Mouse (Mus musculus) brown adipose tissue, adult 24 weeks (tissue): ENCODE results near the gene Cblb. TPM values are rescaled to one million over a fixed set of nuclear protein-coding genes. Genes with fewer than 3 reads are reported as not detected.
A peak's percentile ranks its signal among the peaks of the same experiment; 100 is the strongest.

Experiments used
- H3K27ac ChIP-seq: fragments of 200-500 bp; replicated peaks from 2 replicates; pipeline ENCODE4 v1.5.1; 2012; ENCODE audit warnings: low read depth, mild to moderate bottlenecking, low read length
- H3K4me1 ChIP-seq: fragments of 200-500 bp; 2 replicates; pipeline ENCODE4 v1.6.1; 2012; ENCODE audit warnings: low read length, mixed read lengths; ENCODE audit not compliant: control insufficient read depth, insufficient read depth, insufficient read length
- H3K4me3 ChIP-seq: fragments of 200-500 bp; 2 replicates; pipeline ENCODE4 v1.5.1; 2012; ENCODE audit warnings: low read depth, mild to moderate bottlenecking, low read length, moderate library complexity; ENCODE audit not compliant: insufficient read depth
- polyA plus RNA-seq: library from polyadenylated mRNA; stranded (reverse); fragments of >200 nt; gene quantifications from 2 replicates; pipeline ENCODE4 v1.2.4, GENCODE M21; 2012; ENCODE audit not compliant: missing spikeins, insufficient read depth, insufficient read length

Cblb gene
- polyA plus RNA-seq, 1 experiment: 8.0 TPM

DNA sequence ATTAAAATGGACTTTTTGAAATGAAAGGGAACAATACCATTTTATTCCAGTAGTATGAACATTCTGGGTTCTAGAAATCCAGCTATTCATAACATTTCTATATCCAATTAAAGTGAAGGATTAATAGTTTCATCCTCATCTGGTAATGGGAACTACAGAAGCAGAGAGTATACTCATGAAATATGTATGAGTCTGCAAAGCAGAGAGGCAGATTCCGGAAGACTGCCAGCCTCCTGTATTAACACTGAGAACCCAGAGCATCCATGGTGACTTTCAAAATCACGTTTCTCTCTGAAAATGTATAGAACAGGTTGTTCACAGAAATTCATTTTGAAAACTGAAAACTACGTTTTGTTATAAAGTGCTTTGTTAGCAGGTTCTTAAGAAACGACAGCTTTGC lies 83.4 kb downstream of the Cblb start:
- Histone ChIP-seq H3K4me3 (no peak overlapping the region), H3K4me1 (no peaks in the 10 kb centered on the region; the same call in 1 of the 2 replicates), H3K27ac (no peak overlapping the region)

DNA sequence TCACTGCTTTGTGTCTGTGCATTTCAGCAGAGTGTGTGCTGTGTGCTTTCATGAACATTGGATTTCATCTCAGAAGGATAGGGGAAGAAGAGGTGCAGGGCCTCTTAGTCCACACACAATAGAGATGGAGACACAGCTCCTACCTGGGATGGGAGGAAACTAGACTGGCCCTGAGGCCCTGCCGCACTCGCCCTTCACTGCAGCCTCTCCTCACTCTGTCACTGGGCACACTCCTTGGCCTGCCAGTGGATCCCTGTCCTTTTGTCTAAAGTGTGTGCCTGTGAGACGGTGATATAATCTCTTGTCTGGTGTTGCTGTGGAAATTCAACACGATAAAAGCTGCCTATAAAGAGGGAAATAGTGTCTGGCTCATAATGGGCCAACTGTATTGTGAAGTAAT lies 88.0 kb downstream of the Cblb start:
- Histone ChIP-seq H3K4me3 (no peak overlapping the region), H3K27ac (no peak overlapping the region)

DNA sequence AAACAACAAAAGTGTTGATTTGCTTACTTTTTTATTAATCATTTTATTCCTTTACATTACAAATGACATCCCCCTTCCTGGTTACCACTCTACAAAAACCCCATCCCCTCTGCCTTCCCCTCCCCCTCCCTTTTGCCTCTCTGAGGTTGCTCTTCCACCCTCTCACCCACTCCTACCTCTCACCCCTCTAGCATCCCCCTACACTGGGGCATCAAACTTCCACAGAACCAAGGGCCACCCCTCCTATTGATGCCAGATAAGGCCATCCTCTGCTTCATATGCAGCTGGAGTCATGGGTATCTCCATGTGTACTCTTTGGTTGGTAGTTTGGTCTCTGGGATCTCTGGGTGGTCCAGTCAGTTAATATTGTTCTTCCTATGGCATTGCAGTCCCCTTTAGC lies 93.9 kb downstream of the Cblb start:
- no peak overlapping the region for H3K4me3 ChIP-seq
- no peak overlapping the region for H3K27ac ChIP-seq
- peaks cover 2% of the 10 kb centered on the region; the same call in 1 of the 2 replicates for H3K4me1 ChIP-seq

More for the DNA sequence above, 88.0 kb downstream of the Cblb start:
- peaks cover 2% of the 10 kb centered on the region for H3K4me1 ChIP-seq

DNA sequence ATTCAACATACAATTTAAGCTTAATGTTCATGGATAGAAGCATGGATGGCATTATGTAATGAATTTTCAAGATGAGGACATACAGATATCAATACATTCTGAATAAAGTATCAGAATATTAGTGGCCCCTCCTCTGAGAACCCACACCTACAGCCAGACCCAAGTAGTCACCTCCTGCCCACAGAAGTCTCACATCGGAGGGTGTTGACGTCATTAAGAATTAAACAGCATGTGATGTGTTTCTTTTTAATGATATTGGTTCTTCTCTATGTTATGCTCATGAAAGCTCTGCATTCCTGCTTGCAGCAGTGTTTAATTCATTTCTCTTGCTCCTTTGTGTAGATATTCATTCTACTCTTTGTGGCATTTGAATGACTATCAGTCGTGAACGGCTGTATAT lies 94.9 kb downstream of the Cblb start:
- no peak overlapping the region for H3K27ac ChIP-seq
- H3K4me3 ChIP-seq: no peak overlapping the region
- peaks cover 1% of the 10 kb centered on the region; the same call in 1 of the 2 replicates for H3K4me1 ChIP-seq

DNA sequence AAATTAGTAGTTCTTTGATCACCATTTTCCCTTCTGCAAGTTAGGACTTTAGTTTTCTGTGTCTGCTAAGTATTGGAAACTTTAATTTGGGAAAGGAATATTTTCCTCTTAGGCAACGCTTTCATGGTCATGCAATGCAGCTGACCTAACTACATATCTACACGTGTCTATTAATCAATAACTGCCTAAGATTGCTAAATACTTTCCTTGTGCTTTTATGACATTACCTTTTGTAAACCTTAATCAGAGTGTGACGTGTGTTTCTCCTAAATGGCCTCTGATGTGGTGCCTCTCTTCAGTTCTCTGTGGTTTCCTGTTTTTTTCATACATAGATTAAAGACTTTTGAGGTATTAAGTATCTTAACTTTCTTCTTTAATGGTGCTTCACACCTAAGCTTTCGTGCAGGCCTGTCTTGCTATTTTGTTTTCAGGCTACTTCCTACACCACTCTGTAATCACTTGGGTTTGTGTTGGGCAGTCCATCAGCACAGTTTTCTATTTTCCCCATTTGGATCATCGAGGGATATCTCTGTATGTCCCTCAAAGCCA lies 98.4 kb downstream of the Cblb start:
- Histone ChIP-seq H3K4me1 (no peaks in the 10 kb centered on the region), H3K27ac (0 out of 2 replicates have a peak overlapping the region, but pooled peaks have one; percentile 6), H3K4me3 (no peak overlapping the region)

DNA sequence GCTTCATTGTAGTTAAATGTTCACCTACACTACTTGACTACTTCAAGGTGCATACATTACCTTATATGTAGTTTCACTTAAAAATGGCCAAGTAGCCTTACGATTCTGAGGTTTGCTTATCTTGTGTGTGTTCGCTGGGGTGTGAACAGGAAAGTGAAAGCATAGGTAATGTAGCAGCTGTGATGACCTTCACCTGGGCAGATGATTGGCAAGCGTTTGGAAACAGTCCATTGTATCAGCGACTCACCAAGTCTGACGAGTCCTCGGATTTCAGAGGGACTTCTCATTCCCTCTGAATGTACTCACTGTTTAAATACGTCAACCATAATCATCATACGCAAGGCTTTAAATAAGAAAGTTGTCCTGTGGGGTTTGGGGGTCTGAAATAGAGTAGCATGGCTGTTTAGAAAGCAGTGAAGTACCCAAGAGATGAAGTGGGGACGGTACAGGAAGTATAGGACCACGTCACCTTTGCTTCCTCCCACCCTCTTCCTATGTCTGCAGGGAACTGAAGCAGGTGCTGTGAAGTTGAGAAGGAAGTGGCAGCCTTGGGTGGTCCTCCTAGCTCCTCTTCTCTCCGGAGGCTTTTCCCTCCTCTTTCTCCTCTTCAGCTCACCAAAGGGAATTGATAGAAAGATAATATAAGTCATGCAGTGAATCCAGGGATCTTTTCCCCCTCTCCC lies 101.9 kb downstream of the Cblb start:
- H3K4me3 ChIP-seq: no peak overlapping the region
- H3K27ac ChIP-seq: no peak overlapping the region
- no peaks in the 10 kb centered on the region for H3K4me1 ChIP-seq

DNA sequence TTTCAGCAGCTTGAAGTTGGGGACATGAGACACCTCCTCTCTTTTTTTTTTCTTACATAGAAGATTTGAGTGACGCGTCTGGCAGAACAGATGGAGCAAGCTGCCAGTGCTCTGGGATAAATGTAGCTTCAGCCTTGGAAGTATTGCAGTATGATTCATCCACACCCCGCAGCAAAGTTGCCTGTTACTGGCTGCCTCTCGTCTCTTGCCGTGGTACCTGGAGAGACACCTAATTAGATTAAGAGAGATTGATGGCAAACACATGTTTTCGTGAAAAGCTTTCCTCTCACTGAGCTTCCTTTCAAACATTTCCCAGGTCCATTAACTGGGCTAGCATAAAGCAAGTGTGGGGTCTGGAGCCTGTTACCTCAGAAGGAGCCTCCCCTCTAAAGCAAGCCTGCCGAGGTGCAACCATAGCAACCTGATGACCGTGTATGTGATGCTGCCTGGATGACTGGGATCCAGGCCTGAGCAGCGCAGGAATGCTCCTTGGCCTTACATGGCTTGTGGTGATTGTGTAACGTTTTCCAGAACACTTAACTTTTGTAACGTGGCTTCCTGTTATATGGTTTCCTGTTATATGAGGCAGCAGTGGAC lies 103.7 kb downstream of the Cblb start:
- no peaks in the 10 kb centered on the region for H3K4me1 ChIP-seq
- no peak overlapping the region for H3K4me3 ChIP-seq
- H3K27ac ChIP-seq: peak overlapping the region; percentile 29; the same call in 1 of the 2 replicates

DNA sequence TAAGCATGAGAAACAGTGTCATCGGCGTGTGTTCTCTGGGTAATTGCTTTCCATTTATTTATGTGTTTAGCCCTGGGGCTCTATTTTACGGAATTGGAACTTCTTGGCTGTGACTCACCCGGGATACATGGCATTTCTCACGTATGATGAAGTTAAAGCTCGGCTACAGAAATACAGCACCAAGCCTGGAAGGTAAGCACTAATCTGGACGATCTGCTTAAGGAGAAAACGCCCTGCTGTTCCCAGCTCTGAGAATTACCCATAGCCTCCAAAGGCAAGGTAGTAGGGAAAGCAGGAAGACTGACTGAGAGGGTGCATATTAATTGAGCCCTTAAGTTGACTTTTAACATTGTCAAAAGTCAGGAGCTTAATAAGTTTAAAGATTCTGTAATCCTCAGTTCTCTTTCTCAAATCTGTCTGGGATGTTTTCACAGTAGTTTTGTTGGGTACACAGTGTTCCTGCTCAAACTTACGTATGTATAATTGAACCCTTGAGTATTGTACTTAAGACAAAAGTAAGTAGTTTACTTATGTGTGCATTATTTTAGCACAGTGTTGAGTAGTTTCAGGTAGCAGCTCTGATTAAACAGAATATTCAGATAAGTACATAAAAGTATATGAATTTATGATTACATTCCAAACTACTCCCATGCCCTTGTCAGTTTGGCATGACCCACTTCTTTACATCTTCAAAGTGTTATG lies 104.8 kb downstream of the Cblb start:
- Histone ChIP-seq H3K4me3 (no peak overlapping the region), H3K4me1 (no peaks in the 10 kb centered on the region), H3K27ac (no peak overlapping the region)

DNA sequence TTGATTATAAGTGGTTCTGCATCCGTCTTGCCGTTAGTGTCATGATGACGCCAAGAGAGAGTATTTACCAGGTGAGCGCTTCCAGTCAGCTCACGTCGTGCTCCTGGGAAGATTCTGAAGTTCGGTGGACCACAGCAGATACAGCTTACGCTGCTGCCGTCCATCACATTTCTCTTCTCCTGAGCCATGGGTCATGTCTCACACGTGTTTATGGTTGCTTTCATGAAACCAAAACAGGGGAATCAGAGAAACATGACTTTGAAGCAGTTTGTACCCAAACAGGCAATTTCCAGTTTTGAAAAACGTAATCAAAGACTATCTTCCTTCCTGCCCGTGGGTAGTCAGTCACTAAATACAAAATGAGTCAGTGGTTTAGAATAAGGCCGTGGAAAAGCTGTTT lies 112.1 kb downstream of the Cblb start:
- H3K4me3 ChIP-seq: no peak overlapping the region
- H3K27ac ChIP-seq: no peak overlapping the region
- H3K4me1 ChIP-seq: no peaks in the 10 kb centered on the region

DNA sequence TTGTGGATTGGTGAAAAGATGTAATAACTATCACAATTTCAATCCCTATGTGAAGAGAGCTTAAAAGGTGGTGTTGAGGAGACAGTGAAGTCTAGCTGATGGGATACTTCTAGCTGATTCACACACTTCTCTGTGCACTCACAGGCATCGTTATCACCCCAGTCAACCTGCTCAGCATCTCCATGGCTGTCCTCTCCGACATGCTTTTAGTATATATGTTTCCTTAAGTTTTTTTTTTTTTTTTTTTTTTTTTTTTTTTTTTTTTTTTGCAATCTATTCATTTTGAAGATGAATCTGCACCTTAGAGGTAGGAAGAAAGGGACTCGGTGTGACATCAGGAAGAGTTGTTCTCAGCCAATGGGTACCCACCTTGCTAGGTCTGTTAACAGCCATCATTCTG lies 112.8 kb downstream of the Cblb start:
- no peaks in the 10 kb centered on the region for H3K4me1 ChIP-seq
- H3K4me3 ChIP-seq: no peak overlapping the region
- no peak overlapping the region for H3K27ac ChIP-seq

DNA sequence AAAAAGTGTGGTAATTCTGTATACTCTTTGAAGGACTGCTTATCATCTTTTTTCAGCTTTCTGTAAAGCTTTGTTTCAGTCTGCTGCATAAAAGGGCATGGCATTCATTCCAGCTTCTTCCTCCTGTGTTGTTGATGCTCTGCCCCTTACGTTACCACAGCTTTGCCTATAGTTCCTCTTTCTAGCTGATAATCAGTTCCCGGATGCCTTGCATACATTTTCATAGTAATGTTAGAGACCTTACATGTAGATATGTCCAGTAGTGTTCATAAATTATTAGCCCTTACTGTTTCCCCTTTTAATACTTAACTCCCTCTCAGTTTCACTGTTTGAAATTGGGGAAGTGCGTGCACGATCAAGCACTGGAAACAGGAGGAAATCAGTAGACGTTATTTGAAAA lies 113.8 kb downstream of the Cblb start:
- no peak overlapping the region for H3K4me3 ChIP-seq
- no peaks in the 10 kb centered on the region for H3K4me1 ChIP-seq
- H3K27ac ChIP-seq: no peak overlapping the region

DNA sequence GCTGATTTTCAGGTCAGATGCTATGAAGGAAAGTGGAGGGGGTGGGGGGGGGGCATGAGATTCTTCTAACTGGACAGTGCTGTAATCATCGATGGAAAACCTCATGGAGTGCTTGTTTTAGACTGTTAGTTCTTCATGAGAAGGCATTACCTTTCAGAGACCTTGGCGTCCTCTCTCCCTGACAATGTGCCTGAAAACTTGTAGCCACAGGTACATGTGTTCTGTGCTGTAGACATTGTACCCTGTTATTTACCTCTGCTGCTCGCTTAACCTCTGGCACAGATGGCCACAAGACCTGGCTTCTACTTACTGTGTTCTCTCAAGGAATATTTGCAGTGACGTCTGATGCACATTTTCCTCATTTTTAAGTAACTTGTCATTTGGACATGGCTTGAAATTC lies 114.5 kb downstream of the Cblb start:
- H3K4me3 ChIP-seq: no peak overlapping the region
- H3K4me1 ChIP-seq: no peaks in the 10 kb centered on the region
- H3K27ac ChIP-seq: no peak overlapping the region

DNA sequence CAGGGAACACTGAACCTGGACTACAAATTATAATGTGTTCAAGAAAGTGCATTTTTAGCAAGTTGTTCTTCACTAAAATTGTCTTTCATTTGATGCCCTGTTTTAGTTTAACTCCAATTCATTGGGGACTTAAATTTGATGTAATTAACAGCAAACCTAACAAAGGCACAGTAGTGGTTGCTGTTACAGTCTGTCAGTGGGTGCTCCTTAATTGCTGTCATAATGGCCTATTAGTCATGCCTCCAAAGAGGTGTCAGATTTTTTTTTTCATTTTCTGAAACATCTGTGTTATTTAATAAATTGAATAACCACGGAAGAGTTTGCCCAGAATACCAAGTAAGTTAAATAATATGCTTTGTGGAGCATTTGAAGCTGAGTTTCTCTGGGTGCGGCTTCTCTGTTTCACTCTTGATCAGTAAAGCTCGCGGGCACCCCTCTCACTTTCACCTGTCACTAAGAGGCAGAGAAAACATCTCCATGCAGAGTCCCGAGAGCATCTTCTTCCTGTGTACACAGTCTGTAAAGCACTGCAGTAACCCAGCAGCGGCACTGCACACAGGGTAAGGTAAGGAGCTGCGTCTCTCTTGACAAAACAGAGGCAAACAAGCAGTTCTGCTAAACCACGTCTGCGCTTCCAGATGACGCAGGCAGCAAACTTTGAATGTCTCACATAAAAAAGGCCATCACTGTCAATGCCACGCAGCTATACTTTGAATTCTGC lies 116.1 kb downstream of the Cblb start:
- Histone ChIP-seq H3K27ac (no peak overlapping the region), H3K4me1 (no peaks in the 10 kb centered on the region), H3K4me3 (no peak overlapping the region)

DNA sequence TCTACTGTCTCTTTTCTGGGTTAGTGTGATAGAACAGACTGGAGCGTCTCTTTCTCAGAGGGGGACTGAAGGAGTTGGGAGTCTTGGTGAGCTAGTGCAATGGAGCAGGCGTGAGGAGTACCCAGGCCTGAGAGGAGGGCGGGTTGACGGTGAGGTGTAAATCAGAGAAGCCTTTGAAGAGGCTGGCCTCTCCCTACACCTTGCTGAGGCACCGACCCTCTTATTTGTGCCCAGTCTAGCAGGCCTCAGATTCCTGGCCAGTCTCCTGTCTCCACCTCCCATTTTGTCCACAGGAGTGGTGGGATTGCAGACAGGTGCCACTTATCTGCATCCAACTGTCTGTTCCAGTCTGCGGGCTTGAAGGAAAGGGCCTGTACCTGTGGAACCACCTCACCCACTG lies 117.0 kb downstream of the Cblb start:
- no peaks in the 10 kb centered on the region for H3K4me1 ChIP-seq
- H3K4me3 ChIP-seq: no peak overlapping the region
- no peak overlapping the region for H3K27ac ChIP-seq

DNA sequence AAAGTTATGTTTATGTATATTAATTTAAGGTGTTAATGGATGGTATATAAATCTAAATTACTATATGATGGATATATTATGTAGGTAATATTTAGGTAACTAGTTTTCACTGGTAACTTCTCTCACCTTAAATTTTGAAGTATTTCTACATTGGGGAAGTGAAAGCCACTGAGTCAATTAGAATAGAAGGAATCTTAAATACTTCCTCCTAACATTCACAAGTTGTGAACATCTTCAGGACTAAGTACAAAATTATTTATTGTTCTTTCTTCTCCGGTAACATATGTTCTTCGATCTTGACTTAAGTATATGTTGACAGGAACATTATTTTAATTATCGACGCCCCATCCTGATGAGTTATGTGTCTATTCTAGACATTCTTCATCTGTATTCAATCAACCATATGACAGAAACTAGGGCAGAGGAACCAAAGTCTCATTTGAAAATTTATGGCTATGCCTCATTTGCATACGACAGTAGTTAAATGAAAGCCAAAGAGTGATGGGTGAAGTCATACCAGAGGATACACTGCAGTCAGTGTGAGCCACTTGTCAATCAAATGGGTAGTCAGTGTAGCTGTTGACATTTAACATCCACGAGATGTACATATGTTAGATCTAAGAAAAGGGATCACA lies 118.2 kb downstream of the Cblb start:
- Histone ChIP-seq H3K27ac (no peak overlapping the region), H3K4me3 (no peak overlapping the region), H3K4me1 (no peaks in the 10 kb centered on the region)
